Mouse (Mus musculus) embryonic fibroblast, embryonic 13.5 days (primary cell): ENCODE data around the gene Helb.

Experiments used
- CTCF ChIP-seq: IDR thresholded peaks from 2 replicates; pipeline ENCODE4 v1.5.1; 2011; ENCODE audit warnings: mild to moderate bottlenecking, control low read depth, low read length, moderate library complexity, borderline replicate concordance; ENCODE audit not compliant: insufficient read depth
- POLR2A ChIP-seq: IDR thresholded peaks from 2 replicates; pipeline ENCODE4 v1.6.1; 2011; ENCODE audit warnings: low read depth, mild to moderate bottlenecking, control low read depth, low read length, moderate library complexity

DNA sequence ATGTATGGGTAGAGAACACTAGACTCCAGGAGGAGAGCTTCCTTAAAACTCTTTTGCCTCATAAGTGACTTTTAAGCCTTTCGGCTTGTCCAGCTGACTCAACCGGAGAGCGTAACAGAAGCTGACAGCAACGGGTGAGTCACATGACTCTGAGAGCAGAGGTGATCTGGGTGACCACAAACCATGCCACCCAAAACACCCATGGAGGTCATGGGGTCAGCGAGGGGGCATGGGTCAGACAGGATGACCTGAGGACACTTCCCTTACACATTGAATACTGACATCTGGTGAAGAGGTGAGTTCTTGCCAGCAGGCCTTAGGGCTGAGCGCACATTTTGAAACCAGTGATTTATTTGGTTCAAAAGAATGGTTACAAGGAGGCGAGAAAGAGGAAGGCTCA, 38.9 kb upstream of the Helb start:
- TF ChIP-seq CTCF (no peak), POLR2A (no peak)
